Mouse (Mus musculus) lung, adult 2 months (tissue): ENCODE measurements at regions not wholly inside any gene's neighbourhood (a gene's known extent, or its start where the extent isn't known, plus 50 kb on each side); places are given as distances from the start of the nearest gene placed in this dataset.

Source experiments
- CTCF ChIP-seq: fragments of 200-500 bp; IDR thresholded peaks from 2 replicates; pipeline ENCODE4 v1.5.1; 2011; ENCODE audit warnings: mild to moderate bottlenecking, low read length, control low read depth; ENCODE audit not compliant: insufficient read depth
- POLR2A ChIP-seq: fragments of 200-500 bp; IDR thresholded peaks from 2 replicates; pipeline ENCODE4 v1.6.1; 2011; ENCODE audit warnings: low read depth, mild to moderate bottlenecking, control low read depth, low read length, borderline replicate concordance; ENCODE audit errors: extremely low read depth

- TF ChIP-seq CTCF (no peak), POLR2A (no peak)
Measured at GRCm38 (mm10) chr14:46635322-46635721, 125.0 kb upstream of the Cdkn3 start.
